Mouse (Mus musculus) retina, adult 2 months (tissue): ENCODE measurements around the gene Nelfb.

Source experiments
- DNase-seq: peaks from one replicate; pipeline ENCODE4 v3.0.0-alpha.2; 2012; ENCODE audit warnings: low read depth, low spot score

Nelfb gene

DNA sequence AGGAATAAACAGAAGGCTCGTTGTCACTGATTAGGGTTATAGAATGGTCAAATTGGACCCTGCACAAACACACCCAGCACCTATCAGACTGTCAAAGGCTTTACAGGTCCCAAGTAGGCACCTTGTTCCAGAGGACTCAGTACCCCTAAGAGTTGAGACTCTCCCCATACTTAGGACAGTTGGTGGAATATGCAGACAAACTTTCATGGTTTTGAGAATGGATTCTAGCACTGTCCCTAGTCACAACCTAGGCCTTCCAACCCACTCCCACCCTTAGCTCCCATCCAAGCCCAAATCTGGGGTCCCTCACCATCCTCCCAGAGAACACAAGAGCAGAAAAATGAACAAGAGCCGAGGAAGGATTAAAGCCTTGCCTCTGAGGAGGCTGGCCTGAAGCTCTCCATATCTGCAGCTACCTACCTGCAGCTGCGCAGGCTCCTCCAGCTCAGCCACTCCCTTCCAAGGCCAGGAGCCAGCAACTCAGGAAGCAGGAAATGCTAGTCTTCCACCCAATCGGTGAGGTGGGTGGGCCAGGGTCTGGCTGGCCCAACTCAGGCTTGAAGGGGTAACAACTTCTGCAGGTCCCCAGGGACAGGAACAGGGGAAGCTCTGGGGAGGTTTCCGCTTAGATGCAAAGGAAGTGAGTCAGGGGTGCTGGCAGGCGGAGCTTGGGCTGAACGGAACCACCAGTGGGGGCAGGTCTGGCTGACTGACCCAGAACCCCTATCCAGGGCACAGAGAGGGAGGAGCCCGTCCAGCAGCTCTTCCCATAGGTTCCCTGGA lies 14.9 kb downstream of the Nelfb start, which contains the start of gene Tor4a:
Gene Tor4a, minus strand, starts transcription at position 715 of the 783 bp plus-strand sequence.
- no peak for DNase-seq

DNA sequence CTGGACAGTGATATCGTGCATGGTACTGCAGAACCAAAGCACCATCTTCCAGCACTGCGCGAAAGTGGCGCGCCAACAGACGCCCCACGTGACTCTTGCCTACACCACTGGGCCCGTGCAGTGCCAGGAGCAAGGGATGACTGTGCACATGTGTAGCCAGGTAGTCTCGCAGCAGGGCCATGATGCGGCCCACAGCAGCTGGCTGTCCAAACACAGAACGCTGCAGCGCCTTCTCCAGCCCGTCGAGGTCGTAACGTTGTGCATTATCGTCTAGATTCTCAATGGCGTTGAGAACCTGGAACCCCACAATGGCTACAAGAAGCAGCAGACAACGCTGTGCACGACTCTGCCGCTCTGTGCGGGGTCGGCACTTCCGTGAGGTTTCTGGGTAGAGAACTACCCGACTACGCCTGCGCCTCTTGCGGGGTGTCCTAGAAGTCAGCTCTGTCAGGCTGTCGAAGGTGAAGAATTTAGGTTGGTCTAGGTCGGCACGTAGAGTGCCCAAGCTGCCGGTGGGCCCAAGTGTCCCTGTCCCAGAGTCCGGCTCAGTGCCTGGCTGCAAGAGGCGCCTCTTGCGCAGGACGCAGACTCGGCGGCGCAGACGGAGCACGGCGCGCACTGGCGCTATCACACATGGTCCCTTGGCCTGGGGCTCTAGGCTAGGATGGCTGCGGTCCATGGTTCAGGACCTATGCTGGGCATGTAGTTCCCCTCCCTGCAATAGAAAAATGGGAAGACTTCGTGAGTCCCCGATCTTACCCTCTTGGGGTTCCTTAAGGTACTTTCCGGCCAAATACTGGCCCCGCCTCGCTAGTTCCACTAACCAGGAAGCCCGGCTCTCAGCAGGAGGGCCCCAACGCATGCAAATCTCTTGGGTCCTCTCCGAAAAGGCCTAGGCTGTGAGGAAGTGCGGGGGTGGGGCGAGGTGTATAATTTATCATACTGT lies 15.8 kb downstream of the Nelfb start:
- DNase-seq, result no peak

DNA sequence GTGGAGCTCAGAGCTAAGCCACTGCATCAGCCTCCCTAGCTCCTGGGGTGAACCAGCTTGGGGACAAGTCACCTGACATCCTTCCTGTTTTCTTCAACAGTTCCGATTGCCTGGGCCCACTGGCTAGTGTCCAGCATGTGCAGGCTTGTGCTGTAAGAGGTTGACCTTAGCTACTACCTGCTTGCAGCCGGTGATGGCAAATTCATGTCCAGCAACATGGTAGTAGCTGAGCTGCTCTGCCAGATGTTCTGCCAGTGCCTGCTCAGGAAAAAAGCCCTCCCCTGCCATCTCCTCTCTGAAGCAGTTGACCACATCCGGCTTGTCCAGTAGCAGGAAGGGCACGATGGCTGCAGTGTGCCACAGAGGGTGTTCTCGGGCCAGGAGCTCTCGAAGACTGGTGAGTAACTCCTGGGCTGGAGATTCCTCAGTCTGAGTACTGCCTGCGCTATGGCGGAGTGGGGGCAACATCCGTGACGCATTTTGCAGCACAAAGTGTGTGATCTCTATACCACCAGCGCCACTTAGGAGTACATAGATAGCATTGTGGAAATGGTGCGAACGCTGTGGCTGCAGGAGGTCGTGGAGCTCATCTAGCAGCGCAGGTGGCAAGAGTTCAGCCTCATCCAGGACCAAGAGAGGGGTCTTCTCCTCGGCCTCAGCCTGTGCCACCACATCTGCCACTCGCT lies 16.7 kb downstream of the Nelfb start:
- no peak for DNase-seq

DNA sequence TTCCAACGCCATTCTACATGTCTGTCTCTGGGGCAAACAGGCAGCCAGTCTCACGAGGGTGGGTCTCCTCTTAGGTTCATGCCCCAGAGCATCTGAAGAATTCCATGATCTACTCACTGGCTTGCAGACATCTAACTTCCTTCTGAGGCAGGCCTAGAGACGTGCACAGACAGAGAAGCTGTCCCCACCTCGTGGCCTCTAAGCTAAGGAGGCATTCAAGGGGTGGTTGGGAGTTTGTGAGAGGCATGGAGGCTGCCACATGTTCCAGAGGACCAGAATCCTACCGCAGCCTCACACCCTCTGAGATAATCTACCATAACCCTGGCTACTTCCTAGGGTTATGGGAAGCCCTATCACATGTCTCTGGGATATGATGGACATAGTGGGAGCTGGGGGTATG lies 17.3 kb downstream of the Nelfb start:
- DNase-seq, result no peak

DNA sequence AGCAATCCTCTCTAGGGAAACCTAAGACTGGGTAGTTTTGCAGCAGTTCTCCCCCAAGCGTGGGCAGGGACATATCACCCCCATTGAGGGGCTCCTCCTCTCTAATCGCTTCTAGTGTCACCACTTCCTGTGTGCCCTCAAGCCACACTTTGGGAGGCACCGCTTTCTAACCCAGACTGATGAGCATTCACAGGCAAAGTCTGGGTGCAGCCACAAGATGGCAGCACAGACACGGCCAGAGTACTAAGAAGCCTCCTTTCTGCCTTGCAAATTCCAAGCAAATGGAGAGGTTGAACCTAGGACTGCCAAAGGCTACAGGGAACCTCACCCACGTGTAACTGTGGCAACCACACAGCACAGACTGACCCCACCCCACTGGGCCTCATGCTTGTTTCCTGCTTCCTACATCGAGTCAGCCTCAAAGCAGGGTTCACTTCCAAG lies 17.9 kb downstream of the Nelfb start:
- DNase-seq, result peak; percentile 46

DNA sequence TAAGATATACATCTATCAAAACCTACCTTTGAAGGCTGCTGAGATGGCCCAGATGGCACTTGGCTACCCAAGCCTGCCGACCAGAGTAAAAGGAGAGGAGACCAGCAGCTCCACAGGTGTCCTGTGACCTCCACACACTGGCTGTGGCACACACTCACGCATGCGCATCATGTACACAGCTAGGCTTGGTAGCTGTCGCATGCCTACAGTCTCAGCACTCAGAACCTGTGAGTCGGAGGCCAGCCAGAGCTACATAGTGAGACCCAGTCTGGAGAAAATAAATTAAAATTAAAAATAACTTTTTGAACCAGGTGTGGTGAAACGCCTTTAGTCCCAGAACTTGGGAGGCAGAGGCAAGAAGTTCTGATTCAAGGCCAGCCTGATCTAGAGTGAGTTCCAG lies 23.4 kb downstream of the Nelfb start:
- no peak for DNase-seq

DNA sequence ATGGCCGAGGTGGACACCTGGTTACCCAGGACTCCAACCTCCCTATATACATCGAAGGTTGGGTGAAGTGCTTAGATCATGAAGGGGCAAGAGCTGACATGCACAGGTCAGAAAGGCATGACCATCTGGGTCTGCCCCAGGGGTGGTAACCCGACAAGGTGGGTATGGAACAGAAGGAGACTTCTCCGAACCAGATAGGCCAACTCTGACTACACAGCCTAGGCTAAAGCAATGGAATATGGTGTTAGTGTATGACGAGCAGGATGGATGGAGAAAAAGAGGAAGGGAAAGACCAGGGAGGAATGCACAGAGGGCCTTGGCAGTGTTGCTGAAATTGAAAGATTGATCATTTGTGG lies 24.7 kb downstream of the Nelfb start:
- DNase-seq, result no peak

DNA sequence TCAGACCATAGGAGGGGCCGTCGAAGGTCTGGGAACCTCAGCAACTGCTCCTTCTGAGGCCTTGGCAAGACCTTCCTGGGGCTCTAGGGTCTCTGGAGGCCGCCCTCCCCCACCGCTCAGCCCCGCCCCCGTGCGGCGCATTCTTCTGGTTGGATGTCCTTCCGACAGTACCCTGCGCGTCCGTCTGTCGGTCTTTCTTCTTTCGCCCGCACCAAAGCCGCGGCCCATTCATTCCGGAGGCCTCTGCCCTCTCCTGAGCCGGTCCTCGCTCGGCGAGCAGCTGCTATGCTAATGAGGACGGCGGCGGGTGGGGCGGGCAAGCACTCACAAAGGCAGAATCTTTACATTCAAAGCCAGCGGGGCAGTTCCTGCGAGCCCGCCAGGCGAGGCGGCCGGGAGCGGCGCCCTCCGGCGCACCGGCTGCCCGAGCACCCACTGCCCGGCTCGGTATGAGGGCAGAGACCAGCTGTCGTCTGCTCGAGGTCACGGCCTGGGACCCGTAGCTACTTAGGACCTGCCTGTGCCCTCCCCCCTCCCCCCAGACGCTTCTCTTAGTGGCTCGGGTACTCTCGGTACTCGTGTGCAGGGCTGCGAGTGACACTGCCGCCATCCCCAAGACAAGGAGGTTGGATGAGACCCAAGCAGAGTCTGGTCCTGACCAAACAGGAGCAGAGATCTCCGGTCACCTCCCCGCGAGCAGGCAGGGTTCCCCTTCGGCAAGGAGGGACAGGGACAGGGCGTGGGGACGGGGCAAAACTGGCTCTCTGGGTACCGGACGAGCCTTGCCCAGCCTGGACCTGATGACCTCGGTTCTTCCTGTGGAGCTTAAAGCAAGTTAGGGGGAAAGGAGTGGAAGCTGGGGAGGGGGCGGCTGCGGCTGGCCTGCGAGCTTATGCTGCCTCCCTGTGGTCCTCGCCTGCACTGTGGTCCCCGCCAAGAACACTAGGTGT lies 25.4 kb downstream of the Nelfb start:
- no peak for DNase-seq

DNA sequence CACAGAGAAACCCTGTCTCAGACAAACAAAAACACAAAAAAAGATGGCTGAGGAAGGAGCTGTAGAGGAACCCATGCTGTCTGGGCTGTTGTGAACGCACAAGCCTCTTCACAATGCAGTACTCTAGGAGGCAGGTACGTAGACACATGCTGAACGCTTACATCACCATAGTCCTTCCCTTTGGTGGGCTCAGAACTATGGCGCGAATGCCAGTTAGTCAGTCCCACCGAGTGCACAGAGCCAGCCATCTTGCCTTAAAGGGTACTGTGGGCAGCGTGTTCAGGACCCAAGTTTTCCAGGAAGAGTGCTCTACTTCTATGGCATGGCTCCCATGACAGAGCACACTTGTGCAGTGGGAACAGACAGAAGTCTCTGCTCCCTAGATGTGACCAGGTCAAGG lies 26.8 kb downstream of the Nelfb start:
- DNase-seq, result no peak

DNA sequence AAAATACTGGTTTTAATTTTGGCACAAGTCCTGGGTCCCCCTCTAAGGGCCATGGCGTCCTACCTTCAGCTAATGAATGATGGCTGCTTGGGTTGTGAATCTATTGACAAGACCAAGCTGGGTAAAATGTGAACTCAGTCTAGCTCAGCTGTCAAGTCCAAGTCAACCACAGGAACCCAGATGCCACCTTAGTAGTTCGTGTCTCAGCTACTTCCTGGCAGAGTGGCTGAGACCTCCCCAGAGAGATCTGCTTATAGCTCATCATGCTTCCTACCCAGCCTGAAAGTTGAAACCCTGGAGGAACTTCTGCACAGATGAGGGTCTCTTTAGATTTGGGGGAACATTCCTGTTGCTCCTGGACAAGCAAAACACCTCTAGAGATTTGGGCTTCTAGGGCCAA lies 28.0 kb downstream of the Nelfb start:
- DNase-seq, result no peak

DNA sequence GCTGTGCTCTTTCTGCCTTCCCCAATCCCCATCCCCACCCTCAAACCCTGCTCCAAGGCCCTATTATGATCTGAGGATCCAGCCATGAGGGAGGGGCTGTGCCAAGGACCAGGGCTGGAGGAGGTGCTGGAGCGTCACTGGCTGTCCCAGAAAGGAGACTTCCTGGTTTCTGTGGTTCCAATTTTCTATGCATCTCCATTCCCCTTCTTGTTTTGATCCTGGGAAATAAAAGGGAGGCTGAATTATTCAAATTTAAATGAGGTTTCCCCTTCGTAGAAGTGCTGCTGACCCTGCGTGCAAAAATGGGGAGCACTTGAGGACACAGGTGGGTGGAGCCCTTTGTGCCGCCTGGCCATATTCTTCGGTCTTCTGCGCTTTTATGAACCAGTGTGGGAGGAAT lies 28.6 kb downstream of the Nelfb start:
- DNase-seq, result no peak

DNA sequence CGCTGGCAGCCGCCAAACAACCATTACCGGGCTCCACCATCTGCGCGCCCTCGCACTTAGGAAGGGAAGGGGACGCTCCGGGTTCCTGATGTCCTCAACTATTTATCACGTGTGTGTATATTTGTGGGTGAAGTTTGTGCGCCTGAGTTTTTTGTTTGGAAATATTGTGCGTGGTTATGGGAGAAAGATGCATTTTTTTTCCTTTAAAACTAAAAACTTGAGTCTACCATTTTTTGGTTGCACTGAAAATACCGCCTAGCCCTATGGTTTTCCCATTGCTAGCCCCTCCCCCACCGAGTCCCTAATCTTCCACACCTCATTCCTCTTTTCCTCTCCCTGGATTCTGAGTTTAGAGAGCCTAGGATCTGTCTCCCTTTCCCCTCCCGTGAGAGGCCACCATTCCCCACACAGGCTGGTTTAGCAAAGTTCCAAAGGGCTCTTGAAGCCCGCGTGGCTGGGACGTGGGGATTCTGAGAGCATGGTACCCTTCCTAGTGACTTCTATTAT lies 29.3 kb downstream of the Nelfb start:
- DNase-seq, result no peak

DNA sequence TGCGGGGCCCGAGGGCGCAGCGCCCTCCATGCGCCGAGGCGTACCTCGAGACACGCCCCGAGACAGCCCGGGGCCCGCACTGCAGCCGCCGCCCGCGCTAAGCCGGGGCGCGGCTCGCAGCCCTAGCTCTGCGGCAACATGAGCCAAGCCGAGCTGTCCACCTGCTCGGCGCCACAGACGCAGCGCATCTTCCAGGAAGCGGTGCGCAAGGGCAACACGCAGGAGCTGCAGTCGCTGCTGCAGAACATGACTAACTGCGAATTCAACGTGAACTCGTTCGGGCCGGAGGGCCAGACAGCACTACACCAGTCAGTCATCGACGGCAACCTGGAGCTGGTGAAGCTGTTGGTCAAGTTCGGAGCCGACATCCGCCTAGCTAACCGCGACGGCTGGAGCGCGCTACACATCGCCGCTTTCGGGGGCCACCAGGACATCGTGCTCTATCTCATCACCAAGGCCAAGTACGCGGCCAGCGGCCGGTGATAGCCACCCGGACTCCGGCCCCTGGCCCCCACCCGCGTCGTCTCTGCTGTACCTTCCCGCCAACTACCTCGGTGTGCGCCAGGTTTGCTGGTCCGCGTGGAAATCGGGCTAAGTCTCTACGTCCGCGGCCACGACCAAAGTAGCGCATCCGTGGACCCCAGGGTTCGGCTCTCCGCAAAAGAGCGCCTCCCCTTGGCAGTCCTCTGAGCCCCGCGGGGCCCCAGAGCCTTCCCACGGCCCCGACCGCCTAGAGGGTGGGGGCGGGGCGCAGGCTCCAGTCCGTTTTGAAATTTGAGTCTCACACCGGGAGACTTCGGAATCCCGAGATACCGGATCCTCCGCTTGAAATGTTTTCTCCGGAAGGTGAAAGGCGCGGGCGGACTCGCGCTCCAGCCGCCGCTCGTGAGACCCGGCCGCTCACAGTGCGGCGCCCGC lies 30.1 kb downstream of the Nelfb start:
- no peak for DNase-seq

DNA sequence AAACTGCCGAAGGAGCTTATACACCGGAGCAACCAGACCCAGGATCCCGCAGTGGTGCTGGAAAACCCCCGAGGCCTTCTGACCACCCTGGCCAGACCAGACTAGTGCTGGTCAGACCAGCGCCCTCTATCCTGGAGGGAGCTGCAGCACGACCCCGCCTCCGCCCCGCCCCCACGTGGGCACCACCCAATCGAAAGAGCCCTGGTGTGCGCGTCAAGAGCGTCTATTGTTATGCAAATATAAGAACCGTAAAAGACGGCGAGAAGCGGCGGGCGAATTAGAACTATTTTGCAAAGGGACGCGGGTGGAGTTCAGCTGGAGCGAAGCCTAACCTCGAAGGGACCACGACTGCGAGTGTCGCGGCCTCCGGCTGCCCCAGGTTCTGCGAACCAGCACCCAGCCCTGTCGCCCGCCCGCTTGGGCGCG lies 30.8 kb downstream of the Nelfb start, which contains the start of gene Nrarp:
Gene Nrarp, plus strand, starts transcription at position 281 of the 426 bp plus-strand sequence.
- peak; percentile 57 for DNase-seq

DNA sequence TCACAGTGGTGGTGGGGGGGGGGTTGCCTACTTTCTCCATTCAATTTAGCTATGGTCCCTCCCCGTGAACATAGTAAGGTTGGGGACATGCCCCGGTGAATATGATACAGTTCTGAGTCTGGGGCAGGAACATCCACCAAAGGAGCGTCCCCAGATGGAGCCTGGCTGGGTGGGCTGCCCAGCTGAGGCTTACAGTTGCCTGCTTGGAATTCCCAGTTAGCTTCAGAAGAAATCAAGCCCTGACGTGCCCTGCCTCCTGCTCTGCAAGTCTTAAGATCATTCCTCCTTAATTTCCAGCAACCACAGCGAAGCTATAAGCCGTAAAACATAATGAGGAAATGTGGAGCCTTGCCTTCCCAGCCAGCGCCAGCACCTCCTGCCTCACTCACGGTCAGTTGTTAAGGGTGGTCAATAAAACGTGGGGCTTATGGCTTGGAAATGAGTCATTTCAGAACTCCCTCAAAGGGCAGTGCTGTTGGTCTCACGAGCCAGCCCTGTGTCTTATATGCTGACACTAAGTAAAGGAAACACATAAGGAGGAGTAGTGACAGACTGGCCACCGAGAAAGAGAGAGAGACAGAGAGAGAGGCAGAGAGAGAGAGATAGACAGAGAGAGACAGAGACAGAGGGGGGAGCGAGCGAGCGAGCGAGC lies 31.6 kb downstream of the Nelfb start:
- DNase-seq, result no peak

DNA sequence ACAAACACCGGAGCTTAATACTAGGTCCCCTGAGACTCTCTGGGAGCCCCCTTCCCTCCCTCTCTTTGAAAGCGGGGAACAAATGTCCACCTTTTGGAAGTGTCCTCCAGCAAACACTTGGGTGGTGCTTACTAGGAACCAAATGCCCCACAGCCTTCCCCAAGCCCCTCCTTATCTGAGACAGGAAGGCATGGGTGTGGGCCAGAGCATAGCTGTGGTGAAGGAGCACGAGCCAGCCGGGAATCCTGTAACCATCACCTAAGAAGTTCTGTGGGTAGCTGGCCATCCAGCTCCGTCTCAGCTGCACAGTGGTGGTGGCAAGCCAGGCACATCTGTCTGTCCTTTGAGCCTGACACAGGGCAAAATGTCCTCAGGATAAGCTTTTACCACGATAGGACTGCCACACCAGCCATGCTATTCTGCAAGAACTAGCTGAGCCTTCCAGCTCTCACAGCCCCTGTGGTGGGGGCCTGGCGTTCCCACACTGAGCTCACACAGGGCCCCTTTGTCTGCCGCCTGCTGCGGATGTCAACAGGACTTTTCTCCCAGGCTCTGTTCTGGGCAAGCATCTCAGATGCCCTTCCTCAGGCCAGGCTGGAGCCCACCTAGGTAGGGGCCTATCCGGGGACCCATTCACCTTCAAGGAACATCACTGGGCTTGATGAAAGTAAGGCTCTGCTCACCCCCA lies 32.9 kb downstream of the Nelfb start:
- no peak for DNase-seq

DNA sequence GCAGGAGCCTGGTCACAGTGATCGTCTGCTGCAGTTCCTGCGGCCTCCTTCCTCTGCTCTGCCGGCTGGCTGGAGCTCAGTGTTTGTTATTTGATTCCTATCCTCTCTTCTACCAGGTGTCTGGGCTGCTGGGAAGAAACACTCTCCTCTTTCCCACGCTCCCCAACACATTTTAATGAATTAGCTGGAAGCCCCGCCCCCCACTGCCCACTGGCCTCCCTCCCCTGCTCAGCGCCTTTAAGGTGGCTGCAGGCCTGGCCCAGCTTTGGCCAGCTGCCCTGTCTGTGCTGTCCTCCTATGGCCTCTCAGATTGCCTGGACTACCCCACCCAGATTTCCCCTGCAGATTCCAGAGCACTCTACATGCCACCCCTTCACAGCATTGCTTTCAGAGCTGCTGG lies 33.6 kb downstream of the Nelfb start:
- DNase-seq, result no peak

DNA sequence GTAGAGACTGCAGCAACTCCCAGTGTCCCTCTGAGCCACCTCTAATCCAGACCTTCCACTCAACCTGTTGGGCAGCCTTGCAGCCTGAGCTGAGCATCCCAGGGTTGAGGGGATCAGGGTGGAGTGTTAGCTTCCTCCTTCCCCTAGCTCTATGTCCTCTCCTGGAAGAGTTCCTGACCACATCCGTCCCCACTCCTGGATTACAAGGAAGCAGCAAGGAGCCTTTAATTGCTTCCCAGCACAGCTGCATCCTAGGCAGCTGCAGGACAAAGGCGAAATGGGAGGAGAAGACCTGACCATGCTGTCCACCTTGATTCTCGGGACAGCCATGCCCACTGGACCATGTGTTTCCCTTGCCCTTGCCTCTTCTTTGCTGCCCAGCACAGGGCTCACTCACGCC lies 34.2 kb downstream of the Nelfb start:
- no peak for DNase-seq
